Mouse (Mus musculus) spleen, postnatal 14 days (tissue): ENCODE measurements around the gene 5330417C22Rik.

Experiments used
- DNase-seq, 2 experiments: peaks; one replicate each; pipeline ENCODE4 v3.0.0; 2021 to 2022; ENCODE audit warnings: low spot score in 2 of 2

The 5330417C22Rik gene

DNA sequence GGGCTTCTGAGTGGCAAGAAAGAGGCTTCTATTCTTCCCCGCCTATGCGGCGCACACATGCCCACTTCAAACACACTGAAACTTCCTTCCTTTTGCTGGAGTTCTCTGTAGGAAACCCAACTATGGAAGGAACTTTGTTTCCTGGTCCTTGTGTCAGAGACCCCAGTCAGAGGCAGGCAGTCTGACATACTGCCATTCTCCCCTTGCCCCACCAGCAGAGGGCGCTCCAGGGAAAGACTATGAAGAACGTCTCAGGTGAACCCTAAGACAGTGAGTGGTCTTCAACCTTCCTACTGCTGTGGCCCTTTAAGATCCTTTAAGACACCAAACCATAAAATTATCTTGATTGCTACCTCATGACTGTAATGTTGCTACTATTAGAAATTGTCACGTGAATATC lies 69.9 kb downstream of the 5330417C22Rik start:
- DNase-seq, result peak; percentile 30 to 59

DNA sequence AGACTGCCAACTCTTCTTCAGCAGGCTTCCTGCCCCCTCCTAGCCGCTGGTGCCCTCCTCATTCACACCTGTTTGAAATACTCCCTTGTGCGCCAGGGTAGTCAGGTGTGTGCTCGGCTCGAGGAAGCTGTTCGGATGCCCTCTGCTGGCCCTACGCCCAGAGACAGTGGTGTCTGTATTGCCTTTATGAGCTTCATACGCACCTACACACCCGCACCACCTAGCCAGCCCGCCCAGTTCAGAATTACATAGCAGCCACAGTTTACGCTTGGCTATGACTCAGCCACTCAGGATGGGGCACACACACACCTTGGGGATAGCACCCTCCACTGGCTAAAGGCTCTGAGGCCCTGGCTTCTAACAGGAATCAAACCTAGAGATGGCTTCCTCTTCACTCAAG lies 77.5 kb downstream of the 5330417C22Rik start:
- DNase-seq, result peak; percentile 13 to 34

GRCm38 (mm10) chr3:108458380-108458779 lies 78.0 kb downstream of the 5330417C22Rik start:
- no peak for DNase-seq

DNA sequence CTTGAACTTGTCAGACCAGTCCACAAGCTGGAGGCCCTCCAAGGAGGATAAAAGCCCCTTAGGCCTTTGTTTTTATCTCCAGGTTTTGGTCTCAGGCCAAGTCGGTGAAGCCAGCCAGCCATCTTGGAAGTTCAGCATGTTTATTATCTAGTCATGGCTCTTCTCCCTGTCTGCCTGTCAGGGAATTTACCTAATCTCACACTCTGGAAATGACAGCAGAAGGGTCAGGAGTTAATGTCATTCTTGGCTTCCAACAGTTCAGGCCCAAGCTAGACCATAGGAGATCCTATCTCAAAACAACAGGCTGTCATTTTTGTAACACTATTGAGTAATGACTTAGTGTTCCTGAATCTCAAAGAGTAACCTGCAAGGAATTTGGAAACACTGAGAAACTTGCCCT lies 82.2 kb downstream of the 5330417C22Rik start:
- no peak for DNase-seq

DNA sequence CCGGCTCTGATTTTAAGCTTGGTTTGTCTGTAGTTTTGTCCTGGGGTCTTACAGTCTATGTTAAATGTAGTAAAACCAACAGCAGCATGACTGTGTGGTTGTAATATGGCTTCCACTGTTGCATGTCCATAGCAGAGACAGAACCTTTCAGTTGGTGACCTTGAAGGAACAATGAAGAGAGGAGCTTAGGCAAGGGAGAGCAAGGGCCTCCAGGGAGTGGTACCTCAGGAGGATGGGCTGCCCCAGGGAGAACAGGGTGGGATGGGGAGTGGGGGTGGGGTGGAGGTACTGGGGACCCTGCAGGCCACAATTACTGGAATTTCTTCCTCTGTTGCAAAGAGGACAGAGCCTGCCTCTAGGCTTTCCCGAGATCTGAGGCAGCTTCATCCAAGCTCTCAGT lies 84.4 kb downstream of the 5330417C22Rik start:
- no peak for DNase-seq

GRCm38 (mm10) chr3:108445366-108445705 lies 91.0 kb downstream of the 5330417C22Rik start:
- no peak for DNase-seq

DNA sequence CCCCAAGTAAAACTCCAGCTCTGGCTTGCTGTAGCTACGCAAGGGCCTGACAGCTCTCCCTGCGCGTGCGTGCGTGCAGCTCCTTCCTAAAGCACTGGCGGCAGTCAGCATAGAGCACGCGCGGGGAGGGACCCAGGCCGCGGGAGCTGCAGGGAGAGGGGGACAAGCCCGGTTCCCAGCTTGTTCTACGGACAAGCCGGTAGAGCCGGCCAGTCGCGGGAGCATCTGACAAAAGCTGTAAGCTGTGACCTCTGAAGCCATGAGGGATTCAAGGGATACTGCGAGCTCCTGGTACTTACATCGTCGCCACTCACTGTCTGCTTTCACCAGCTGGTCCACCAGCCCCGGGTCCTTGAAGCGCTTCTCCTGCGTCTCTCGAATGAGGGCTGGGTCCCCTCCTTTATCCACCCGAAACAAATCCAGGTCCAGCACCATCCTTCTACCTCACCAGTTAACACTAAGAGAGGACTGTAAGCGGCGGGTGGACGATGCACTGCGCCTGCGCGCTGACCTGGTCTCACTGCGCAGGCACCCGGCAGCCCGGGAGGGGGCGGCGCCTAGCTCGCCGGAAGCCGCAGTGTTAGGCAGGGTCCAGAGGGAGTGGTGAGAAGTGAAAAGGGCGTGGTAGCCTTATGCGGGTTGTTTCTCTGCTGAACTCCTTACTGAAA lies 91.5 kb downstream of the 5330417C22Rik start, which contains the start of gene Sars:
Sars (minus strand) TSS at position 512 of the 668 bp plus-strand sequence.
- DNase-seq, result peak; percentile 87

GRCm38 (mm10) chr3:108444029-108444428 lies 92.3 kb downstream of the 5330417C22Rik start:
- DNase-seq, result peak; percentile 32 to 40

GRCm38 (mm10) chr3:108436380-108436714 lies 100.0 kb downstream of the 5330417C22Rik start:
- no peak for DNase-seq

DNA sequence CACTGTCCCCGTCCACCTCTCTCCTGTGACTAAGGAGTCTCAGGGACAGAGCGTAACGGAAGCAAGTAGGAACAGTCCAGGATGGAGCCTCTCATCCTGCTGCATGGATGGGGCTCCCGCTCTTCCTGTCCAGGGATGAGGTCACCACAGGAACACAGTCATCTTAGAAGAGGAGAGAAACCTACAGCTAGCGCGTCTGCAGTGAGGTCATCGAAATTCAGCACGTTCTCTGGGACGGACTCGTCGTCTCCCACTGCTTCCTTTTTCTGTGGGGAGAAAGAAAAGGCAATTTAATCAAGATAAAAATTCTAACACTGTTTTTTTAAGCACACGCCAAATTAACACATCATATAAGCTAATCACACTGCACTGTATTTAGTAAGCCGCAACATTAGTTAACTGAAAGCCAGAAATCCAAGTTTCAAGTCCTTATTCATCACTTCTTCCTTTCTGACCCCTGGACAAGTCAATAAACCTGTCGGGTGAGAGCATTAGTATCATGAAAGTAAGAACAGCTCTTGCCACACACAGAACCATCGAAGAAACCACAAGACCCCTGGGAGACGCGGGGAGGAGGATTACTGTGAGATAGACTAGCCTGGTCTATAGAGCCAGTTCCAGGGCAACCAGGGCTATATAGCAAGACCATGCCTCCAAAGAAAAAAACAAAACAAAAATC lies 100.5 kb downstream of the 5330417C22Rik start:
- DNase-seq, result no peak

DNA sequence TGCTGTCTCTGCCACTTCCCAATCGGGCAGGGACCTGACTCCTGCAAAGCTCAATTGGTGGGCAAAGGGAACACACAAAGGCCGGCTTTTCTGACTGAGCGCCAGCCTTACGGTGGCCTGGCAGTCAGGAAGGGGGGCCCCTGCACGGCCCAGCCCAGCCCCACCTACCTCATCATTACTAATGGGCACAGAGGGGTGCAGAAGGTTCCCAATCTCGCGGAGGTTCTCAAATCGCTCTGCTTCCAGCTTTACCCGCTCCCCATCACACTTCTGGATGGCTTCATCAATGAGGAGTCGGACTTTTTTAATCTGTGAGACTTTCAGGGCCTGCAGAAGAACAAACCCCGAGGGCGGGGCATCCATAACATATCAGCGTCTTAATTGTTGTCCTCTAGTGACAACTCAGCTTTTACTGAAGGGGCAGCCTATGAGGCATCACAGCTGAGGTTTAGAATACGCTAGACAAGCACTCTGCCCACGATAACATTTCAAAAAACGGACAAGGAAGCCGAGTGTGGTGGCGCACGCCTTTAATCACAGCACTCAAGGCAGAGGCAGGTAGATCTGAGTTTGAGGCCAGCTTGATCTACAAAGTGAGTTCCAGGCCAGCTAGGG lies 102.3 kb downstream of the 5330417C22Rik start:
- no peak for DNase-seq

- DNase-seq, result no peak
Measured at GRCm38 (mm10) chr3:108433188-108433880, 103.0 kb downstream of the 5330417C22Rik start.

DNA sequence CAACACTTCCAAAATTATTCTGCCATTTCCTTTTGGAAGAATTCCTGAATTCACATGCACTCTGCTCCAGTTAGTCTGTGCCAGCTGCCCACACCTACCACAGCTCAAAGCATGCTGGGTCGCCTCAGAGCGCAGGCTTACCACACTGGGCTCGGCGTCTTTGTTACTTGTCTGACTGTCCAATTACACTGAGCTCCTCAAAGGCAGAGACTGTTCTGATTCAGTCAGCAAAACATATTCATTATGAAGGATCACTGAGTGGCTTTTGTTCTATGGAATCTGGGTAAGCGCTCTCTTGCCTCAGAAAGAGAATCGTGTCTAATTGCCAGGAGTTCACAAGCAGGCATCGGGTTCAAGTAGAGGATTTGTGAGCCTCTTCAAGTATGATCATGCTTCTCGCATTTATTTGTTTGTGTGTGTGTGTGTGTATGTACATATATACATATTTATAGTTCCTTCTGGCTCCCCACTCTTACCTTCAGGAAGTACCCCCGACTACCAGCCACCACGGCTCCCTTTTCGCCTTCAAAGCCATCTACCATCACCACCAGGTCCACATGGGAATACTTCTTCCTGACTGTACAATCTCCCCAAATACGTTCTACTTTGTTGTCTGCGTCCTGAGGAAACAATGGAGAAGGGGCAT lies 103.7 kb downstream of the 5330417C22Rik start:
- no peak for DNase-seq

DNA sequence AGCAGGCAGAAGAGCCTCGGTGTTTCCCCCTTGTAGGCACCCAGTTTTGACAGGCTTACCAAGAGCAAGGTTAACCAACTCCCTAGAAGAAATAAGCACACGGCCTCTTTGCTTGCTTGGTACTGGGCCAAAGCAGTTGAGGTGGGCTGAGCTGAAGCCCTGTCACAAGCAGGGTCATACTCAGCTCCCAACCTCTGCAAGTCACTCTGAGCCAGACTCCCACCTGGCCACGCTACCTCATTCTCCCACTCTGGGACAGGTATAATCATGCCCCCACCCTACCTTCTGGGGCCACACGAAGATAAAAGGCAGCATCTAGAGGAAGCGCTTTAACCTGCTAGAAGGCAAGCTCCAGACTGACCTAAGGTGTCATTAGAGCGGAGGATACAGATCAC lies 110.7 kb downstream of the 5330417C22Rik start:
- no peak for DNase-seq

DNA sequence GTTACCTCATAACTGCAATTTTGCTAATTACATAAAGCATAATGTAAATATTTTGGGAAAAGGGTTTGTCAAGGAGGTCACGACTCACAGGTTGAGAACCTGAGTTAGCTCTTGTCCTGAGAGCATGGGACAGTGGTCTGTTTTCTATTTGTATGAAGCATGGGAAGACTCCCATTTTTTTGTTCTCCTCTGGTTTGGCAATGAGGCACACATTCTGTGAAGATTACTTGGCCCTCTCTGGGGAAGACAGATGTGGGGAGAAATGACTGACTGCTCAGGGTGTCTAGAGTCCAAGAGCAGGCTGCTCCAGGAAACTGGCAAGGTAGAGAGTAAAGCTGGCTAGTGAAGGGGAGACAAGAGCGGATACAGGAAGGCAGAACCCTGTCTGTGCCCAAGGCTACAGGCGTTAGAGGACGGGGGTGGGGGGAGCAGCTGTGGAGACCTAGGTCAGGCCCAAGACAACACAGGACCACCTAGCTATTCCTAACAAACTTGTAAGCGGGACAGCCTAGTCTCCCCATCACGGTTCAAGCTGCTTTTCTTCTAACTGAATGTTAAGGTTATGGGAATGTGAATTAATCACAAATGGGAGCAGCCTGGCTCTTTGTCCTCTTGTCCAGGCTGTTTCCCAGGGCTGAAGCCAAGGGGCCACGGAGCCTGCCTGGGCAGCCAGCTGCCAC lies 111.3 kb downstream of the 5330417C22Rik start:
- no peak for DNase-seq

GRCm38 (mm10) chr3:108423844-108424801 lies 112.2 kb downstream of the 5330417C22Rik start:
- DNase-seq, result no peak

GRCm38 (mm10) chr3:108423006-108423405 lies 113.3 kb downstream of the 5330417C22Rik start:
- DNase-seq, result no peak

DNA sequence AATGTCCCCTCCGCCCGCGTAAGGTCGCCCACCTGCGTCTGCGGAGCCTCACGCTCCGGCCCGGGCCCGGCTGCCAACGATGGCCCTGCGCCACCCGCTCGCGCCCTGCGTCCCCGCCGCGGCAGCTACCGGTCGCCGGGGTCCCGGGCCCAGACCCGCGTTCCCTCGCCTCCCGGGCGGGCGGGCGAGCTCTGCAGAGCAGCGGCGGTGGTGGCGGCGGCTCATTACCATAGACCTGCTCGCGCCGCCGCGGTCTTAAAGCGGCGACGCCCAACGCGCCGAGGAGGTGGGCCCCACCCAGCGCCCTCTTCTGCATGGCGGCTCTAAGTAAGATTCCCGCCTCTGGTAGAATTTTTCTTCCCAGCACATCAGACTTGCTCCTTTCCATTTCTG lies 120.5 kb downstream of the 5330417C22Rik start:
- peak; percentile 48 to 58 for DNase-seq

DNA sequence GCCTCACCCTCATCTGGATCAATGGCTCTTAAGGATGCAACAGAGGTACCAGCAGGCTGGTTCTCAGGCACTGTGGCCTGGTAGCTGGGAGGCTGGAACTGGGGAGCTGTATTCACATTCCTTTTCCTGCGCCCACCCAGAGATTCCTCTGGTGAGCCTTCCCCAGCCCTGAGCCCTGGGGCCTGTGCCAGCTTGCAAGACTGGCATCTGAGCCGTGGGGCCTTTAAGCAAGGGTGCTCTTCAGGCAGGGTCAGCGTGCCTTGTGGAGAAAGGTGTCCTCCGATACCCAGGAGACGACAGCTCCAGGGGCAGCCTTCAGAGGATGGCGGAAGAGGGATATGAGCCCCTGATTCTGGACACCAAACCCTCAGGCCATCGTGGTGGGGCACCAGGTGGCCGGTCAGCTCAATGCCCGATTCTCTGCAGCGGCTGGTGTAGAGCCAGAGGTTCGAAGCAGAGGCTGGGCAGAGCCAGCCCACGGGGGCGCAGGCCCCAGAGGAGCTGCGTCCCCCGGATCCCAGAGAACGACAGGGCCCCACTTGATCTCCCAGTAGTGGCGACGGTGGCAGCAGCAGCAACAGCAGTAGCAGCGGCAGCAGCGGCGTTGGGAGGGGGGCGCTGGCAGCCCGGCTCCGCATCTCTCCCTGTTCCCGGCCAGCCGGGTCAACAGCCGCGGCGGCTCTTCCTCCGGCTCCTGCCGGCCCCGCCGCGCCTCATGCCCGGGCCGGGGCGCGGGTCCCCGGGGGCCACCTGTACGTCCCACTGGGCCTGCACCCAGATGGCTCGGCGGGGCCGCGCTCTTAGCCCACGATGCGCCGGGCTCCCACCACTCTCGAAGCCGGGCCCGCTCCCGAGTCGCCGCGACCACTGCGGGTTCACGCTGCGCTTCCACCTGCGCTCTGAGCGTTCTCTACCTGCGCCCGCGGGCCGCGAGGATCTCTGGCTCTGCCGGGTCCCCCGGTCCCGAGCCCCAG lies 121.2 kb downstream of the 5330417C22Rik start, which contains the start of gene Celsr2:
Celsr2 (minus strand) TSS at position 696 of the 974 bp plus-strand sequence.
- DNase-seq, result no peak
